Mouse (Mus musculus) right cerebral cortex, postnatal 14 days (tissue): ENCODE data around the gene Map4k1.

Experiments used
- DNase-seq: peaks from one replicate; pipeline ENCODE4 v3.0.0; 2022

Map4k1 gene

DNA sequence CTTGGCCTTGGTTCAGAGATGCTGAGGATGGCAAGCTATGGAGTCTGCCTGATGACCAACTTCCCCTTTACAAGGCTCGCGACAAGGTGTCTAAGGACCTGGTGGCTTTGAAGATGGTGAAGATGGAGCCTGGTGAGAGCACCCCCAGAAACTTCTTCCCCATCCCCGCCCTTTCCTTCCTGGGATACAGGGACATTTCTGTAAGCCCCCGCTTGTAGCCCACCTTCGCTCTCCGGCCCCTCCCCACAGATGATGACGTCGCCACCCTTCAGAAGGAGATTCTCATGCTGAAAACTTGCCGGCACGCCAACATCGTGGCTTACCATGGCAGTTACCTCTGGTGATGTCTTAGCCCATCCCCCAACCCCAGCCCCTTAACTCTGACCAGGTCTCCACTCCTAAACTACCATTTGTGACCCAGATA lies 1.3 kb downstream of the Map4k1 start:
- DNase-seq = no peak

DNA sequence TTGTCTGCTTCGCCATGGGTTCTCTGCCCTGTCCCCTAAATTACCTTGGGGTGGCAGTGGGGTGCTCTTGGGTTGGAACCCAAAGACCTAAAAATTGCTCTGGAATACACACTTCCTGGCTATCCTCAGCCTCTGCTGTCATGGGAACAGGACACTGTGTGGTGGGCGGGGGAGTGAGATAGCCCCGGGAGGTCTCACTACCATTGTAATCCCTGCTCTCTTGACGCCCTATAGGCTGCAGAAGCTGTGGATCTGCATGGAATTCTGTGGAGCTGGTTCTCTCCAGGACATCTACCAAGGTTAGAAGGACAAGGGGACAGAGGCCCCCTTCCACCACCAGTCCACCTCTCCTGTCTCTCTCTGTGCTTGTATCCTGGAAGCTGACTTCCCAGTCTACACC lies 2.0 kb downstream of the Map4k1 start:
- DNase-seq = no peak

DNA sequence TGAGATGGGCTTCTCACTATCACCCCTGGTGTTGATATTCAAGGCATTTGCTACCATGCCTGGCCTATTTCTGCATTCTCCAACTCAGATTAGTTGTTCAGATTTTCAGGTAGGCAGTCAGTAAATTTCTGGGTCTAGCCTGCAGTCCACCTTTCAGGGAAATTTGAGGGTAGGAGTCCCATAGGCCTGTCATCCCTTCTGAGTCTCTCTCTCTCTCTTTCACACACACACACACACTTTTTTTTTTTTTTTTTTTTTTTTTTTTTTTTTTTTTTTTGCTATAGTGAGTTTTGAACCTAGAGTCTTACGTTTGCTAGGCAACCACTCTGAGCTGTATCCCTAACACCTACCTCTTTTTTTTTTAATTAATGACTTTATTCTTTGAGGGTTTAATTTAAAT lies 2.6 kb downstream of the Map4k1 start:
- no peak for DNase-seq

DNA sequence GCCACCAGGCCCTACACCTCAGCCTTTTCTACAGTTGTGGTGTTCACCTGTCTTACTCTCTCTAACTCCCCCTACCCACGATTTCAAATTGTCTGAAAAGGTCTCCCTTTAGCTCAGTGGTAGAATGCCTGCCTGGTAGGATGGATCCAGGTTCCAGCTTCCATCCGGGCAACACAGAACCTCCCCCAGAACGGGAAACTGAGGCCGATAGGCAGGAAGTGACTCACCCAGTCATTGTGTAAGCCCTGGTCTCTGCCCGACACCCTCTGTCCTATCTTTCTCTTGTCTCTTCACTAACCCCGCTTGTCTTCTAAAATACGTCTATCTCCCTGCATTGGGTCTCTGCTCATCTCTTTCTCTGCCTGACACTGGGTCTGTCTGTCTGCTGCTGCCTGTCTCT lies 3.4 kb downstream of the Map4k1 start:
- no peak for DNase-seq

DNA sequence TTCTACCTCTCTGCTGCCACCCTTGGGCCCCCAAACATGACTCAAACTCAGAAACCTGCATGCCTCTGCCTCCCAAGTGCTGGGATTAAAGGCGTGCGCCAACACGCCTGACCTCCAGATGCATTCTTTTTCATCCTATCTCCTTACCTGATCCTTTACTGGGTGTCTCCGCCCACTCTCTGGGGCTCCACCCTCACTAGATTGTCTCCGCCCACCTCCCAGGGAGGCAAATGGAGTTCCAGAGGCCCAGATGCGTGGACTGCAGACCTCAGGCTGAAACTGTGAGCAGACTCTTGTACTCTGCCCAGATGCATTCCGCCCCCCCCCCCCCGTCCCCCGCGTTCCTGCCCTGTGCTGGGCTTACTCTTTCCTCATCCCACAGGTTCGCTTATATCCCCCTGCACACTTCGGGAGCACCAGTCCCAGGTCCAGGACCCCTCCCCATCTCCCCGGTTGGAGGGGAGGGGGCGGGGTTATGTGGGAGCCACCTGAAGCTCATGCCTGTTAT lies 9.0 kb downstream of the Map4k1 start:
- no peak for DNase-seq

DNA sequence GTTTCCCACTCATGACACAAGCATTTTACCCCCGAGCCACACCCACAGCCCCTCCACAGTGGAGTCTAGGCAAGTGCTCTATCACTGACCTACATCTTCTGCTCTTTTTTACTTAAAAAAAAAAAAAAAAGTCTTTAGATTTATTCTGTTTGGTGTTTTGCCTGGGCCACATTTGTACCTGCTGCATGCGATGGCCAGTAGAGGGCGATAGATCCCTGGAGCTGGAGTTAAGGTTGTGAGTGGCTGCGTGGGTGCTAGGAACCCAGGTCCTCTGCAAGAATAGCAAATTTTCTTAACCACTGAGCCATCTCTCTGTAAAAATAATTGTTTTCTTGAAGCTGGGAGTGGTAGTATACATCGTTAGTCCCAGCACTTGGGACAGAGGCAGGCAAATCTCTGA lies 9.8 kb downstream of the Map4k1 start:
- no peak for DNase-seq

DNA sequence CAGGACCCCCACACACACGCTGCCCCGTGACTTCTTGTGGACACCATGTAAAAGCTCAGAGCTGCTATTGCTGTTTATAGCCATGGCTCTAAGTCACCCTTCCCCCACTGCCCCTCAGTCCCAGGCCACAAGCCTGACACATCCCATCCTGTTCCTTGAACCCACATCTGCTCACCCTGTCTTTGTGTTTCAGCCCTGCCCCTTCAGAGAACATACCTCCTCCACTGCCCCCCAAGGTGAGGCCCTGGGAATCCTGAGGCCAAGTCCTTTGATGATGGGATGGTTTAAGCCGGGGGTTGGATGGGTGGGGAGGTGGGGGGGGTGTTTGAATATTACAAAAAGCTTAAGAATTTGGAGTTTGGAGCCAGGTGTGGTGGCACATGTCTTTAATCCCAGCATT lies 11.1 kb downstream of the Map4k1 start:
- no peak for DNase-seq

DNA sequence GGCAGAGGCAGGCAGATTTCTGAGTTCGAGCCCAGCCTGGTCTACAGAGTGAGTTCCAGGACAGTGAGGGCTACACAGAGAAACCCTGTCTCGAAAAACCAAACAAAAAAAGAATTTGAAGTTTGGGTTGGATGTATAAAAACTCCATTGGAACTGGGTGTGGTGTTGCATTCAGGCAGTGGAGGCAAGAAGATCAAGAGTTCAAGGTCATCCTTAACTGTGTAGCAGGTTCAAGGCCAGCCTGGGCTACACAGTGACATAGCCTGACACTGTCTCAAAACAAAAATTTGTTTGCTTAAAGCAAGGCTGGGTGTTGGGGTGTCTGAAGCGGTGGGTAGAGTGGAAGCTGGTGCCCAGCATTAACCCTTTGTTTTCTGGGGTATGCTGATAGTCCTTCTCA lies 11.6 kb downstream of the Map4k1 start:
- DNase-seq = no peak

DNA sequence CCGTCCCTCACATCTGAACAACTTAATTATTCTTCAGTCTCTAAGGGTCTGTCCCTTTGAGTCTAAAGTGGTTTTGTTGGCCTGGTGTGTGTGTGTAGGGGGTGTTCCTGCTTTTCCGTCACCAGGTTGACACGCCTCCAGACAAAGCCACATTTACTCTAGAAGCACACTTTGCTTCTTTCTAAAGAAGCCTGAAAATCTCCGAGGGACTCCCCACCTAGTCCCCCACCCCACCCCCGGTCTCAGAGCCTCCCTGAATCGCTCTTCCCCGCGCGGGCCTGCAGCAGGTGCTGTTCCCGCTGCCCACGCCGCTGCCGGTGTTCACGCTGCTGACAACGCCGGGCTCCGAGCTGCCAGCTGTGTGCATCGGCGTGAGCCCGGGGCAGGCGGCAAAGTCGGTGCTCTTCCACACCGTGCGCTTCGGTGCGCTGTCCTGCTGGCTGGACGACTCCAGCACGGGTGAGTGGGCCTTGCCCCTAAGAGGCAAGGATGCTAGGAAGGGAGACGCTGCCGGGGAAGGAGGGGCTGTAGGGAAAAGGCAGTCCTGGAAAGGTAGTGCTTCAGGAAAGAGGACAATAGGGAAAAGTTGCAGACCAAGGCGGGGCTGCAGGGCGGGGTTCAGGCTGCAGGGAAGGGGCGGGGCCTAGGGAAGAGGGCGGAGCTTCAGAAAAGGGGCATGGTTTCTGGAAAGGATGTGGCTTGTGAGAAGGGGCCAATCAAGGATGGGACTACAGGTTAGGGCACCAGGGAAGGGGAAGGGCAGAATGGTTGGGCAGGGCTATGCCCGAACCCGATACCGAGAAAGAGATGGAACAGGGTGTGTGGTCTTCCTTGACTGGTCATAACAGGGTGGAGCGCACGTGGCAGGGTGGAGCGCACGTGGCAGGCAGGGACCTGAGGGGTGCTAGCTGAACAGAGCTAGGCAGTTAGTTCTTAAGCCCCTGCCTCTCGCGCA lies 19.1 kb downstream of the Map4k1 start:
- DNase-seq = peak; percentile 40

DNA sequence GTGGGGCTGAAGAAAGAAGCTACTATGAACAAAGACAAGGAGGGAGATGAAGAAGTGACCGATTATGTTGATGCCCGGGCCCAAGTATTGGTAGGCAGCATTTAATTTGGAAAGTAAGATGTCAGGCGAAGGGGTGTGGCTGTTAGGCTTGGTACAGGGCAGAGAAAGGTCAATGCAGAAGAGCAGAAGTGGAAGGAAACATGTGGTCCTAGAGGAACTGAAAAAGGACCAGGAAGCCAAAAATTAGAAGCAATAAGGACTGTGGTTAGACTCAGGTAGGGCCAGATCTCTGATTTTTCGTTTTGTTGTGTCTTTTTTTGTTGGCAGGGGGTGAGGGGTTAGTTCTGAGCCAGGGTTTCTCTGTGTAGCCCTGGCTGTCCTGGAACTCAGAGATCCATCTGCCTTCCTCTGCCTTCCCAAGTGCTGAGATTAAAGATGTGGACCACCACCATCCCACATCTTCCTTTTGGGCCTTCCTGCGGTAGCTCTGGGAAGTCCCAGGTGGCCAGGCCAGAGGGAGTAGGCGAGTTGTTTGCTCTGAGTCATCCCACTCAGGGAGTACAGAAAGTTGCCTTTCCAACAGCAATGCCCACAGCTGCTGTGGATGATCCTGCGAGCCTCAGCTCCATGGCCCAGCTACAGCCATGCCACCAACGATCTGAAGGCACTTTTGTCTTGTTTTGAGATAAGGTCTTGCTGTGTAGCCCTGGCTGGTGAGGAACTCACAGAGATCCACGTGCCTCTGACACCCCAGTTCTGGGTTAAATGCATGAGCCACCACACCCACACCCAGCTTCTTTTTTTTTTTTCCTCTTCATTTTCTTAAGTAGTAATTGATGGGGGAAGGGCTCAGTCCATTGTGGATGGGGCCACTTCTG lies 25.6 kb downstream of the Map4k1 start:
- no peak for DNase-seq

DNA sequence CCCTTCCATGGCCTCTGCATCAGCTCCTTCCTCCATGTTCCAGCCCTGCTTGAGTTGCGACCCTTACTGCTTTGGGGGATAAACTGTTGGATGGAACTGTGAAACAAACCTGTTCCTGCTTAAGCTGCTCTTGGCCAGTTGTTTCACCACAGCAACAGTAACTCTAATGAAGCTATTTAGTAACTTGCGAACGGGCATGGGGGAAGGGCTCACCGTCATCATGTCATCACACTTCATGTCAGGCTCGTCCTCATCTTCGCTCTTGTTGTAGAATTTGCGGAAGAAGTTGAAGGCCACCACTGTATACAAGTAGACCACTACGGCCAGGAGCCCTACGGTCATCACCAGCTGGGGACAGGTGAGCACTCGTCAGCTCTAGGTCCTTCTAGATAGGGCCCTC lies 26.3 kb downstream of the Map4k1 start:
- DNase-seq = no peak

DNA sequence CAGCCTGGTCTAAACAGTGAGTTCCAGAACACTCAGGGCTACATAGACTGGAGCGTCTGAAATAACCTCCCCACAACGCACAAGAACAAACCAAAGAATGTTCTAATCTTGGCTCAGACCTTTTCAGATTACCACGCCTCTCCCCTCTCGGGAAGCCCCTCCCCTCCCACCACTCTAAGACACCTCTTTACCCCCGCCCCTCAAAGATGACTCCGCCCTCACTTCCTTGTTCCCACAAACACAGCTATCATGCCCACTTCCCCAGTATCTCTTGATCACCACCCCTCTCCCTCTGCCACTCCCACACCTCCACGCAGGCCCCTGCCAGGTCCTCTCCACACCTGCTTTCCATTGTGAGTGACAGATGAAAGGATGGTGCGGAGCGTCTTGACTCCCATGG lies 26.9 kb downstream of the Map4k1 start:
- no peak for DNase-seq

DNA sequence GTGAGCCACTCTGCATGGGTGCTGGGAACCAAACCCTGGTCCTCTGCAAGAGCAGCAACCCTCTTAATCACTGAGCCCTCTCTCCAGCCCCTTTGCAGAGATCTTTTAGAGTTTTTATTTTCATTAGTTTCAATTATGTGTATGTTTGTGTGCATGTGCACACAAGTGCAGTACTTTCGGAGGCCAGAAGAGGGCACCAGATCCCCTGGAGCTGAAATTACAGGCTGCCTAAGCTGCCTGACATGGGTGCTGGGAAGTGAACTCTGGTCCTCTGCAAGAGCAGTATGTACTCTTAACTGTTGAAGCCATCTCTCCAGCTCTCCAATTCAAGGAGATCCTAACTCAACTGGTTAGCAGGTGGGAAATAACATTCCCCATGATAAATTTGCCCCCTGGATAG lies 33.1 kb downstream of the Map4k1 start:
- no peak for DNase-seq

DNA sequence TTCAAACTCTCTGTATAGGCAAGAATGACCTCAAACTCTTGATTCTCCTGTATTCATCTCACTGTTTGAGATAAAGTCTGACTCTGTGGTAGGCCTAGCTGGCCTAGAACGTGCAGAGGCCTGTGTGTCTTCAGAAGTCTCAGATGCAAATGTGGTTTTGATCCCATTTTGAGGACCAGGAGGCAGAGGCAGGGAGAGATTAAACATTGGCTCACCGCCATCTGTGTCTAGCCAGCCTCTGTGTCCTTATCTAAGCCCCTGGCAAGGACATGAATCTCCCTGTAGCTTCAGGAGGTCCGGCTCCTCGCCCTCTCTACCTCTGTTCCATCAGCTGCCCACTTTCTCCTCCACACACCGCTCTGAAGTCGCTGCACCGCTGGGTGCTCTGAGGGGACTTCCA lies 34.6 kb downstream of the Map4k1 start:
- no peak for DNase-seq

DNA sequence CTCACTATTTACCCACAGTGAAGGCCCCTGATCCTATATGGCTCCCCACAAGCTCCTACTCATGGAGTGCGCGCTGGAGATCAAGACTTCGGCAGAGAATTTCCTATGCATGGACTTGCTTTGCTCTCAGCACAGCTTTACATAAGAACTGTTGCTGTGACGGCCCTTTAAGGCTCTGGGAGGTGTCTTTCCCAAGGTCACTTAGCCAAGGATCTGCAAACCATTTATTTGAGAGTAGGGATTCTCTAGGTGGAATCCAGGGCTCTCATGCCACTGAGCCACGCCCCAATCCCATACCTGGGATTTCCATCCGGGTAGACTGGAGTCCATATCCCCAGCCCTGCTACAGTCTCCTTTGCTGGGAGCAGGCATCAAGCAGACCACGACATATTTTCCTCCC lies 35.4 kb downstream of the Map4k1 start:
- DNase-seq = no peak

DNA sequence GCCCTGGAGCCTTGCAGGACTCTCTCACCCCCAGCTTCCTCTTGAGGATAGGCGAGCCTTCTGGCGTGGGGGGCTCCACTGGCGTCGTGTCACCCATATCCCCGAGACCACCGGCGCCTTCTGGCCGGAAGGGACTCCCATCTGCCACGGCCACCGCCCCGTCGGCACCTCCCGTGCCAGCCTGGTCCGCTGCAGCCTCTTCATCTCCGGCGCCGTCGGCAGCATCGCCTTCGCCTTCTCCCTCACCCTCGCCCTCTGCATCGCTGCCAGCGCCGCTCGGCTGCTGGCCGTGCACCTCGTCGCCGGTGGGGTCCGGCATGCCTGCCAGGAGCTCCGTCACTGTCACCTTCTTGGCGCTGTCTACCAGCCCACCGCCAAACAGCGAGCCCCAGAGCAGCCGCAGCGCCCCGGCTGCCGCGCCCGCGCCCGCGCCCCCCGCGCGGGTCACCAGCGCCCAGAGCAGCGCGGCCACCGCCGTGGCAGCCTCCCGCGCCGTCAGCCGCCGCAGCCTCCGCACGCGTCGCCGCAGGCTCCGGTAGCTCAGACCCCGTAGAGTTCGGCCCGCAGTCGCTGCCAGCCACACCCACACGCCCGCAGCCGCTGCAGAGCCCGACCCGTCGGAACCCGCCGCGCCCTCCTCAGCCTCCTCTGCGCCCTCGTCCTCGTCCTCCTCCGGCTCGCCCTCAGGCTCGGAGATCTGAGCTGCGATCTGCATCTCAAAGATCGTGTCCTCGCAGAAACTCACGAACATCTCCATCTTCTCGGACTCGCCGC lies 37.8 kb downstream of the Map4k1 start:
- DNase-seq = no peak

DNA sequence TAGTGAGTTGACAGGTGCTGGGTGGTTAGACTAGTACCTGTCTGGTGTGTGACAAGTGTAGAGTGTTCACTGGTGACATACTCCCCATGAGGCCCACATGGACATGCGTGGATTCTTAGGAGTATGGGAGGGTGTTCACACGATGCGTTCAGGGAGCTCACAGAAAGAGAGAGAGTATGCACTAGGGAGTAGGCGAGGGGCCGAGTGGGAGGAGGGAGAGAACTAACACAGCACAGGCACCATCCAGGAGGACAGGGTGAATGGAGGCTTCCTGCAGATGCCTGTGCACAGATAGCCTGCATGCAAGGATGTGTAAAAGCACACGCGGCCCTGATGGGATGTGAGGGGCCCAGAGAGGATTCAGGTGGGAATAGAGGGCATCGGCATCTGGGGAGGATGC lies 40.6 kb downstream of the Map4k1 start:
- DNase-seq = no peak

DNA sequence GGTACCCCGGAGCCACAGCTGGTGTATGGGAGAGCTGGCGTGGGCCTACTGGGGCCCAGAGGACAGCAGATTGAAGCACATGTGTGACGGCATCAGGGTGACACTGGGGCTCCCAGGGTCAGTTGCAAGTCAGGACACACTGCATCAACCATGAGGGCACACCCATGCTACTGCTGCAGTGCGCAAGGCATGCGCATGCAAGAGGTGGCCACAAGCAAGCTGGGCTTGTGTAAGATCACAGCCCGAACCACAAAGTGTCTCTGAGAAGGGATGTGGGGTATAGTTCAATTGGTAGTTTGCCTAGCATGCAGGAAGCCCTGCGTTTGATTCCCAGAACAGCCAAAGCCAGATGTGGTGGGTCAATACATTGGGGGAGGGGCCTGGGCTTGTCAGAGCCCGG lies 41.7 kb downstream of the Map4k1 start:
- no peak for DNase-seq

DNA sequence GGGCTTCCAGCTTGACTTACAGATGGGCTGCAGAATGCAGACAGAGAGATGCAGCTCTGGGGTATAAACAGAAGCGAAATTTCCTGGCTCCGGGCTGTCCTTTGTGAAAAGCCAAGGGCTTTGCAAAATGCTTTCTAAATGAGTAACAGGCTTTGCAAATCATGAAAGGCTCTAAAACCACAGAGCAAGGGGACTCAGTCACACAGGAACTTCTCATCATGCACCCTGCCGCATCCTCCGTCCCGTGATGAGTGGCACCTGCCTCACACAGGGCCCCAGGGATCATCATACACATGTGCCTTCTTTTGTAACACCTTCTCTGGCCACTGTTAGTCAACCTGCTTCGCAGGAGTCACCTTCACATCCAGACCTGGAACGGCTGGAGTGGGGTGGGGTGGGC lies 43.7 kb downstream of the Map4k1 start:
- no peak for DNase-seq

DNA sequence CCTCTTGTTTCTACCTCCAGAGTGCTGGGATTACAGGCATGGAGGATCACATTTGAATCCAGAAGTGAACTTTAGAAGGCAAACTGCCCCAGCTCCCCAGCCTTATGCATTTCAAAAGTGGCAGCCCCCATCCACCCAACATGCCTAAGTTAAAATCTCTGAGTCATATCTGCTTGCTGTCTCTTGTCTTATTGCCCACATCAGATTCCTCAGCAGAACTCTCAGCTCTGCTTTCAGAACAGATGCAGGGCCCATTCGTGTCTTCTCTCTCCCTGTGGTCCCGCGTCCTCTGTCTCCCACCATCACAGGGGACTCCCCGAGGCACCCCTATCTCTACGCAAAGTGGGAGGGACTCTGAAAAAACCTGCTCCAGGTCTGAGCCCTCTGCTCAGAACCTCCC lies 44.3 kb downstream of the Map4k1 start:
- DNase-seq = no peak

DNA sequence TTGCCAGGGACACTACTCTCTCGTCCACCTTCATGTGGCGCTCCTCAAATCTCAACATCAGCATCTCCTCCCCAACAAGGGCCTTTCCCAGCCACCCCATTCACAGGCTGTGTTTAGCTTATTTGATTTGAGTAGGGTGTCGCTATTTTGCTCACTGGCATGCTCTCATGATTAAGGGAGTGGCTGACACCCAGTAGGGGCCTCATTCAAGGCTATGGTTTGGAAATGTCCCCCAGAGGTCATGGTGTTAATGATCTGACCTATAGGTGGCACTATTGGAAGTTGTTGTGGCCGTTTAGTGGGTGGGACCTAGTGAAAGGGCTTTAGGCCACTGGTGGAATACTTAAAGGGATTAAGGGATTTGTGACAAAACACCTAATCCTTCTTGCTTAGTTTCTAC lies 45.0 kb downstream of the Map4k1 start:
- no peak for DNase-seq

DNA sequence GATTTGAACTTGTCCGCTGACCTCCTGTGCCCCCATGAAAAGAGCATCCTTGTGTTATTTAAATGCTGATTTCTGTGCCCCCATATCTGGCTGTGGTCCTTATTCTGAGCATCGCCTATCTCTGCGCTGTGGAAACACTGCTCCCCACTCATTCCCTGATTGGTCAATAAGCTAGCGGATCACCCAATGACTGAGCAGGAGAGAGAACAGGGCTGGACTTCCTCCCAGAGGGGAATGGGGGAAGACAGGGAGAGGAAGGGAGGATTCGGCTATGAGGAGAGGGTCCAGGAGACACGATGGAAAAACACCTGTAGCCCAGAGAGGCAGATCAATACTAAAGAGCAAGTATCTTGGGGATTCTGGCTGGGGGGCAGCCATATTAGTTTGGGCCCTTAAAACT lies 46.9 kb downstream of the Map4k1 start:
- DNase-seq = no peak
